Mouse (Mus musculus): ENCODE data around the gene Sars2.
A peak's percentile ranks its signal among the peaks of the same experiment; 100 is the strongest.

Sars2 gene

GRCm38 (mm10) chr7:28727649-28728340 lies 14.0 kb upstream of the Sars2 start:
- DNase-seq, result peak; percentile 34

DNA sequence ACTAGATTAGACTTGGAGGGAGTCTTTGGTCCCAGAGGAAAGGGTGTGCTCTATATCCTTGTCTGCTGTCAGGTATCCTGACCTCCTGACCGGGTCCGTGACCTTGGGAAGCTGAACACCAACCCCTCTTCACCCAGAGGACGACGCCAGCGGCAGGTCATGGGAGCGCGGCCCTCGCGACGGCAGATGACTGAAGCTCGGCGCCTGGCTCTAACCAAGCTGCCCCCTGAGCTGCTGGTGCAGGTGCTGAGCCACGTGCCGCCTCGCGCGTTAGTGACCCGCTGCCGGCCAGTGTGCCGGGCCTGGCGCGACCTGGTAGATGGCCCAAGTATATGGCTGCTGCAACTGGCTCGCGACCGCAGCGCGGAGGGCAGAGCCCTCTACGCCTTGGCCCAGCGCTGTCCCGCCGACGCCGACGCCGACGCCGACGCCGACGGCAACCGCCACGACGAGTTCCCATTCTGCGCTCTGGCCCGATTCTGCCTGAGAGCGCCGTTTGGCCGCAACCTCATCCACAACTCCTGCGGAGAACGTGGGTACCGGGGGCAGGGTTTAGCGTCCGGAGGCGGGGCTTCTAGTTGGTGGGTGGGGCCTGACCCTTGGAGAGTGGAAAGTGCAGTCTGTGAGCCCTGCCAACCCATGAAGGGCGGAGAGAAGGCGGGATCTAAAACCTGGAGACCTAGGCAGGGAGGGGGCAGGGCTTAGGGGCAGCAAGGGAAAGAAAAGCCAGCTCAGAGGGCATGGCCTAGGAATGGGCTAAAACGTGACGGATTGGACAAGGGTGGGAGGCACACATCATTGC lies 9.2 kb upstream of the Sars2 start:
- peak; percentile 91 for DNase-seq

GRCm38 (mm10) chr7:28733211-28733610 lies 8.6 kb upstream of the Sars2 start:
- DNase-seq, result no peak

DNA sequence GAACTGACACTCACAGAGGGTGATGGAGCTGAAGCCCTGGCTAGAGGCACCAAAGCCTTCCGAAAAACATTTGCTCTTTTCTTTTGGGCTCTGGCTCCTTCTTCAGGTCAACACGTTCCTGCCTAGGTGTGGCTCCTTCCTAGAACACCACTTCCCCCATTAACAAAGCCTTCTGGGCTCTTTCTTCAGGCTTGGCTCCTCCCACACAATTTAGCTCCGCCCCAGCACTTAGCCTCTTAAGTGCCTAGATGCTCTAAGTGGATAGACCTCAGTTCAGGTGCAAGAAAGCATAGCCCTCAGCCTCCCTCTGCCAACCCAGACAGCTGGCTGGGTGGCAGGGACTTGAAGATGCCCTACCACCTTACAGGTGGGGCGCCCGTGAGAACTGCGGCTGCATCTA lies 6.1 kb upstream of the Sars2 start:
- peak; percentile 30 for DNase-seq

- DNase-seq, result no peak
Observed at GRCm38 (mm10) chr7:28739829-28740228, 2.0 kb upstream of the Sars2 start.

- DNase-seq, result no peak
Observed at GRCm38 (mm10) chr7:28740949-28741348, 843 bp upstream of the Sars2 start.

DNA sequence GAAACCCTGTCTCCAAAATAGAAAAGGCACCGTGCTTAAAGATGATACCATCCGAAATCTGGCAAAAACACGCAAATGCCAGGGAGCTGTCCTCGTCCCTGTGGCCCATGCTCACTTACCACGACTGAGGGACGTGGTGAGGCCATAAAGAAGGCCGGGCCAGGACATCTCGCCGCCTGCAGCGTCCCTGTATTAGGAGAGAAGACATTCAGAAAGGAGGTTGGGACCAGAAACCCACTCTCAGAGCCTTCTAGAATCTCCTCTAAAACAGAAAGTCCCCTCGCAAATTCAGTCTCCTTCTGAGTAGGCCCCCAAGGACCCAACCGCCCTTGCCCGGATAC lies 454 bp upstream of the Sars2 start:
- no peak for DNase-seq

GRCm38 (mm10) chr7:28749935-28750334 lies 8.1 kb downstream of the Sars2 start:
- no peak for DNase-seq

DNA sequence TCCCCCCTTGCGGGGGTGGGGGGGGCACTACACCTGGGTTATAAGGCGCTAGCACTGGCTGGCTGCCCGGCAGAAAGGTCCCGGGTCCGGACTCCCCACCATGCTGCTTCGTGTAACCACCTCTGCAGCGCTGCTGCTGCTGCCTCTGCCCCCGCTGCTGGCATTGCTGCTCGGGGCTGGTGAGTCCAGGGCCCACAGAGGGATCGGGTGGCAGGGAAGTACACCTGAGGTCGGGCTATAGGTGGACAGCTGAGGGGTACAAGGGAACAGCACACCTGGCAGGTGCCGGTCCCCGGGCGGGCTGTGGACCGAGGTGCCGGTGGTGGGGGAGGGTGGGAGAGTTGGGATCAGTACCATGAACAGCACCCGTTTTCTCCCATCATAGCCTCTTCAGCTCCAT lies 14.3 kb downstream of the Sars2 start, which contains the start of gene Ccer2:
Gene Ccer2, plus strand, starts transcription at position 96 of the 400 bp plus-strand sequence.
- DNase-seq, result no peak

GRCm38 (mm10) chr7:28758623-28759022 lies 16.8 kb downstream of the Sars2 start:
- no peak for DNase-seq

DNA sequence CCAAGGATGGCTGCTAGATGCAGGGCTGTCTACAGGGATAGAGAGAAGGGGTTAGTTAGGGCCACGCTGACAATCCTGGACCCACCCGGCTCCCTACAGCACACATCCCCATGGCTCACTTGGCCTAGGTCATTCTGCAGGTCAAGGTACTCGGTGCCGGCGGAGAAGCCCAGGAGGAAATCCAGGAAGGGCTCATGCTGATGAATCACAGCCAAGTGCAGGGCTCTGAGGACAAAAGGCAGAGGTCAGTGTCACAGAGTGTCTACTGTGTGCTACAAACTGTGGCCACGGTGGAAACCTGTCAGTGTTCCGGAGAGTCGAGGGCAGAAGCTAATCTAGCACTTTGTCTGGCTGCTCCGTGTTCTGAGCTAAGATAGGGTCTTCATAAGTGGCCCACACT lies 20.1 kb downstream of the Sars2 start:
- DNase-seq, result no peak

GRCm38 (mm10) chr7:28765211-28765610 lies 23.4 kb downstream of the Sars2 start:
- no peak for DNase-seq

GRCm38 (mm10) chr7:28766173-28766879 lies 24.5 kb downstream of the Sars2 start, which contains the start of gene Sirt2:
TSS of gene Sirt2 (plus strand) at chr7:28766735.
- peak; percentile 99 for DNase-seq

GRCm38 (mm10) chr7:28766910-28767309 lies 25.1 kb downstream of the Sars2 start:
- no peak for DNase-seq

DNA sequence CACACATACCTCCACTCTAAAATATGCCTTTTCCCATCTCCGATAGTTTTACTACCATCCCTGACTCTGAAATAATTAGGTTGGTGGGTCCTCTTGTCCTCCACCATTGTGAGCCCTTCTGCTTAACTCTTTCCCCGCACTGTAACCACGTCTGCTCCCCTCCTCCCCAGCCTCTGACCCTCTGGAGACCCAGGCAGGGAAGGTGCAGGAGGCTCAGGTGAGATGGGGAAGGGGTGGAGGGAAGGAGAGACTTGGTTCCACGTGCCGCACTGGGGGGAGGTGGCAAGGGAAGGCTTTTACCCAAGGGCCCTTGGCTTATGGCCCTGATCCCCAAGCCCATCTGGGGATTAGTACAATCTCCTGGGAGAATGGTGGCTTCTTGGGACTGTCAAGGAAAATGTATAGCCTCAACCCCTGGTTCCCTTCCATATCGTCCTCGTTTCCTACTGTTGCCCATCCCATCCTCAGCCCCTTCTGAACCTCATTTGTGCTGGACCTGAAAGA lies 25.7 kb downstream of the Sars2 start, which contains the start of gene Nfkbib:
Gene Nfkbib, minus strand, starts transcription at position 51 of the 504 bp plus-strand sequence.
- DNase-seq, result no peak

GRCm38 (mm10) chr7:28769414-28769958 lies 27.7 kb downstream of the Sars2 start:
- DNase-seq, result no peak

GRCm38 (mm10) chr7:28770309-28770708 lies 28.5 kb downstream of the Sars2 start:
- no peak for DNase-seq

DNA sequence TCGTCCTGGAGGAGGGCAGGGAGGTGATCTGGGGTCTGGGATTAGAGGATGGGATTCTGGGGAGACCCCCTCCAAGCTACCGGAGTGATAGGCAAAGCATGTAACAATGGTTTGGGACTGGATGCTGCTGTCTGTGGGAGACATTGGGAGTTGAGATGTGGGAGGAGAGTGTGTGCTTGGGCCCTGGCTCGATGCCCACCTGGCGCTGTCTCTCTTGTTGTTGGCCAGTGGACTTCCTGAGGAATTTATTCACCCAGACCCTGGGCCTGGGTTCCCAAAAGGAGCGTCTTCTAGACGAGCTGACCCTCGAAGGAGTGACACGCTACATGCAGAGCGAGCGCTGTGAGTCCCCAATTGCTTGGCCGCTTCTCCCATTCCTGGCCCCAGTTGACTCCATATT lies 30.1 kb downstream of the Sars2 start:
- peak; percentile 50 for DNase-seq

DNA sequence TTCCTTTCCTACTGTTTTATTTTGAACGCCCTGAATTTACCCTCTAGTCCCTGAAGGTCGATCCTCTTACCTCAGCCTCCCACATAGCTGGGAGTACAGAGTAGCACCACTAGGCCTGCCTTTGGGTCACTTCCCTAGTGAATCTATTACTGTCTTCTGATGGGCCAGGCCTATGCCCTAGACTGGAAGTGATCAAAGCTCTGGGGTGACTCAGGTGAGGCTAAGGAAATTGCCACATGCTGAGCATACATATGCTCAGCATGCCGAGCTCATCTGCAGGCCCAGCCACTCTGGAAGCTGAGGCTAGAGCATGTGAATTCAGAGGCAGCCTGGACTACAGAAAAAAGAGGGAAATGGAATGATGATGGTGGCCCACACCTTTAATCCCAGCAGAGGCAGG lies 31.4 kb downstream of the Sars2 start:
- DNase-seq, result no peak

DNA sequence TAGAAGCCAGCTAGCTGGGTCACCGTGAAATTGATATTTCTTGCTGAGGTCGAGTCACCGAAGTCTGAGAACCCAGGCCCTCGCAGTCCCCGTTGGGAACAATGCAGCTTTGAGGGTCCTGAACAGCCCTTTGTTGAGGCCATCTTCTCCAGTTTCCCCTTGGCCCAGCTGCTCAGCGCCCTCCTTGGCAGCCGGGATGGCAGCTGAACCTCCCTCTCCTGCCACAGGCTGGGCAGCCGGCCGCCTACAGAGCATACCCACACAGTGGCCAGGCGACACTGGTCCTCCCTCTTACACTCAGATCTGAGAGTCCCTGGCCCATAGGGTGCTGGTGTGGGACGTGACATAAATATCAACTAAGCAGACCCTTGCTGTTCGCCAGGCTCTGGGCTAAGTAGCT lies 32.4 kb downstream of the Sars2 start:
- DNase-seq, result no peak

- no peak for DNase-seq
Observed at GRCm38 (mm10) chr7:28775129-28775528, 33.3 kb downstream of the Sars2 start.

GRCm38 (mm10) chr7:28778825-28779224 lies 37.0 kb downstream of the Sars2 start:
- no peak for DNase-seq

DNA sequence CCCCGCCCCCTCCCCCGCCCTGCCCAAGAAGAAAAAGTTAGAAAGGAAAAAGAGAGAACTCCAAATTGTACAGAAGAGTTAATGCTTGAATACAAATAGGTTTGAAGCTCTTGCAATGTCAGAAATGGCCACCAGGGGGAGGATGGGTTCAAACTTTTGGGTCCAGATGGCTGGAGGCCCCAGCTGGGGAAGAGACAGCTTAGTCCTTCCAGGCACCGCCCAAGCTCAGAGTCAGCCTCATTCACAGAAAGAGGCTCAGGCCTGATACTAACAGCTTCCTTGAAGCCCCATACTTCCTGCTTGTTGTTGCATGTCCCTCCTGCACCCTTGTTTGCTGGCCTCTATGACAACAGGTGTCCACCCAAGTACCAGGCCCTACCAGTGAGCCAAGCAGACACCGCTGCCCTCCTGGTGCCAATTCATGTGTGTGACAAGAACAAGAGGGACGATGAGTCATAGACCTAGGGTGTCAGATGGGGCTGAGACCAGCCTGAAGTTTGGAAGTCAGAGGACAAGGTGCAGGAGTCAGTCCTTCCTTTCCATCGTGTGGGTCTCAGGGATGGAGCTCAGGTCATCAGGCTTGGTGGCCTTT lies 38.4 kb downstream of the Sars2 start:
- DNase-seq, result peak; percentile 94

Measured in lung, postnatal 10 days (tissue).